Mouse (Mus musculus): ENCODE measurements around the gene Rbx1. TPM values are rescaled to one million over a fixed set of nuclear protein-coding genes. Genes with fewer than 3 reads are reported as not detected.

Gene Rbx1
- polyA plus RNA-seq, 1 experiment from 2014 or later = 424 TPM

GRCm38 (mm10) chr15:81483691-81484090 lies 17.6 kb downstream of the Rbx1 start:
- no peaks in the 10 kb centered on the region; the same call in 1 of the 2 replicates for H3K4me1 ChIP-seq (replicated peaks)
- H3K36me3 ChIP-seq = no peaks in the 10 kb centered on the region
- H3K4me2 ChIP-seq = no peak overlapping the region
- H3K27me3 ChIP-seq (replicated peaks) = 0 out of 2 replicates have a peak, but pooled peaks cover 3% of the 10 kb centered on the region
- whole genome bisulfite sequencing = 82% methylated on average over 6 of the region's 6 CpGs
- no peaks in the 10 kb centered on the region for H3K9me3 ChIP-seq (replicated peaks)
- no peak overlapping the region for H3K9ac ChIP-seq
- H3K27ac ChIP-seq (ENCODE audit: poor library complexity, severe bottlenecking) = no peak overlapping the region
- no peak overlapping the region for H3K4me3 ChIP-seq
- ATAC-seq (ENCODE audit: insufficient number of reproducible peaks, low FRiP score) = no peak

GRCm38 (mm10) chr15:81485483-81485882 lies 19.4 kb downstream of the Rbx1 start:
- ATAC-seq (ENCODE audit: insufficient number of reproducible peaks, low FRiP score) = no peak
- Histone ChIP-seq H3K9me3 (replicated peaks) (no peaks in the 10 kb centered on the region), H3K4me3 (no peak overlapping the region), H3K9ac (no peak overlapping the region), H3K27ac (ENCODE audit: poor library complexity, severe bottlenecking) (no peak overlapping the region), H3K36me3 (no peaks in the 10 kb centered on the region), H3K27me3 (replicated peaks) (0 out of 2 replicates have a peak, but pooled peaks cover 3% of the 10 kb centered on the region), H3K4me1 (replicated peaks) (no peaks in the 10 kb centered on the region; the same call in 1 of the 2 replicates), H3K4me2 (no peak overlapping the region)
- 82% methylated on average over 4 of the region's 4 CpGs for WGBS

GRCm38 (mm10) chr15:81503466-81503865 lies 37.4 kb downstream of the Rbx1 start:
- H3K27ac ChIP-seq (ENCODE audit: poor library complexity, severe bottlenecking) = no peak overlapping the region
- no peak for ATAC-seq (ENCODE audit: insufficient number of reproducible peaks, low FRiP score)
- no peaks in the 10 kb centered on the region for H3K36me3 ChIP-seq
- H3K4me3 ChIP-seq = no peak overlapping the region
- H3K9me3 ChIP-seq (replicated peaks) = no peaks in the 10 kb centered on the region
- no peak overlapping the region for H3K4me2 ChIP-seq
- no peaks in the 10 kb centered on the region for H3K4me1 ChIP-seq (replicated peaks)
- no peak overlapping the region for H3K9ac ChIP-seq
- WGBS = 86% methylated on average over 2 of the region's 2 CpGs
- H3K27me3 ChIP-seq (replicated peaks) = no peaks in the 10 kb centered on the region

GRCm38 (mm10) chr15:81503995-81504394 lies 37.9 kb downstream of the Rbx1 start:
- no peak for ATAC-seq (ENCODE audit: insufficient number of reproducible peaks, low FRiP score)
- Histone ChIP-seq H3K9ac (no peak overlapping the region), H3K4me3 (no peak overlapping the region), H3K36me3 (no peaks in the 10 kb centered on the region), H3K27me3 (replicated peaks) (no peaks in the 10 kb centered on the region), H3K4me2 (no peak overlapping the region), H3K27ac (ENCODE audit: poor library complexity, severe bottlenecking) (no peak overlapping the region), H3K9me3 (replicated peaks) (no peaks in the 10 kb centered on the region), H3K4me1 (replicated peaks) (no peaks in the 10 kb centered on the region)
- 89% methylated on average over 2 of the region's 2 CpGs for WGBS

GRCm38 (mm10) chr15:81507201-81507600 lies 41.1 kb downstream of the Rbx1 start:
- no peak overlapping the region for H3K27ac ChIP-seq (ENCODE audit: poor library complexity, severe bottlenecking)
- no peaks in the 10 kb centered on the region for H3K4me1 ChIP-seq (replicated peaks)
- H3K9me3 ChIP-seq (replicated peaks) = no peaks in the 10 kb centered on the region
- no peak for ATAC-seq (ENCODE audit: insufficient number of reproducible peaks, low FRiP score)
- H3K4me3 ChIP-seq = no peak overlapping the region
- H3K9ac ChIP-seq = no peak overlapping the region
- no peak overlapping the region for H3K4me2 ChIP-seq
- no peaks in the 10 kb centered on the region for H3K27me3 ChIP-seq (replicated peaks)
- no peaks in the 10 kb centered on the region for H3K36me3 ChIP-seq

- Histone ChIP-seq H3K4me2 (no peak overlapping the region), H3K36me3 (no peaks in the 10 kb centered on the region), H3K27ac (ENCODE audit: poor library complexity, severe bottlenecking) (no peak overlapping the region), H3K4me1 (replicated peaks) (peaks cover 11% of the 10 kb centered on the region), H3K4me3 (no peak overlapping the region), H3K9ac (no peak overlapping the region), H3K9me3 (replicated peaks) (no peaks in the 10 kb centered on the region), H3K27me3 (replicated peaks) (no peaks in the 10 kb centered on the region)
- 68% methylated on average over 4 of the region's 4 CpGs for WGBS
- no peak for ATAC-seq (ENCODE audit: insufficient number of reproducible peaks, low FRiP score)
These were observed 44.5 kb downstream of the Rbx1 start for GRCm38 (mm10) chr15:81510621-81511020.

GRCm38 (mm10) chr15:81511601-81512261 lies 45.6 kb downstream of the Rbx1 start:
- H3K27ac ChIP-seq (ENCODE audit: poor library complexity, severe bottlenecking) = 0 out of 2 replicates have a peak overlapping the region, but pooled peaks have one; percentile 11
- no peak for ATAC-seq (ENCODE audit: insufficient number of reproducible peaks, low FRiP score)
- H3K4me2 ChIP-seq = peak overlapping the region; percentile 61
- H3K27me3 ChIP-seq (replicated peaks) = no peaks in the 10 kb centered on the region
- 36% methylated on average over 21 of the region's 21 CpGs for WGBS
- no peaks in the 10 kb centered on the region for H3K9me3 ChIP-seq (replicated peaks)
- H3K9ac ChIP-seq = peak overlapping the region; percentile 62
- H3K4me3 ChIP-seq = peak overlapping the region; percentile 36
- H3K36me3 ChIP-seq = no peaks in the 10 kb centered on the region
- H3K4me1 ChIP-seq (replicated peaks) = peaks cover 11% of the 10 kb centered on the region

GRCm38 (mm10) chr15:81514111-81514971 lies 48.2 kb downstream of the Rbx1 start:
- H3K36me3 ChIP-seq = no peaks in the 10 kb centered on the region
- peak overlapping the region; percentile 65; the same call in 1 of the 2 replicates for H3K27ac ChIP-seq (ENCODE audit: poor library complexity, severe bottlenecking)
- H3K27me3 ChIP-seq (replicated peaks) = no peaks in the 10 kb centered on the region
- H3K9ac ChIP-seq = peak overlapping the region; percentile 34; the same call in 1 of the 2 replicates
- H3K4me3 ChIP-seq = peak overlapping the region; percentile 30
- no peaks in the 10 kb centered on the region for H3K9me3 ChIP-seq (replicated peaks)
- 11% methylated on average over 18 of the region's 18 CpGs for WGBS
- peak overlapping the region; percentile 63 for H3K4me2 ChIP-seq
- peaks cover 11% of the 10 kb centered on the region for H3K4me1 ChIP-seq (replicated peaks)
- peak; percentile 91 for ATAC-seq (ENCODE audit: insufficient number of reproducible peaks, low FRiP score)

- Histone ChIP-seq H3K9me3 (replicated peaks) (no peaks in the 10 kb centered on the region), H3K27ac (ENCODE audit: poor library complexity, severe bottlenecking) (no peak overlapping the region), H3K4me1 (replicated peaks) (peaks cover 11% of the 10 kb centered on the region), H3K4me2 (no peak overlapping the region), H3K4me3 (no peak overlapping the region), H3K36me3 (no peaks in the 10 kb centered on the region), H3K9ac (no peak overlapping the region), H3K27me3 (replicated peaks) (no peaks in the 10 kb centered on the region)
- WGBS = 82% methylated on average over 3 of the region's 3 CpGs
- no peak for ATAC-seq (ENCODE audit: insufficient number of reproducible peaks, low FRiP score)
These were observed 49.1 kb downstream of the Rbx1 start for GRCm38 (mm10) chr15:81515221-81515620.

GRCm38 (mm10) chr15:81518031-81518430 lies 51.9 kb downstream of the Rbx1 start:
- Histone ChIP-seq H3K4me3 (no peak overlapping the region), H3K9ac (no peak overlapping the region), H3K27me3 (replicated peaks) (no peaks in the 10 kb centered on the region), H3K36me3 (no peaks in the 10 kb centered on the region), H3K27ac (ENCODE audit: poor library complexity, severe bottlenecking) (no peak overlapping the region), H3K9me3 (replicated peaks) (no peaks in the 10 kb centered on the region), H3K4me2 (no peak overlapping the region), H3K4me1 (replicated peaks) (peaks cover 16% of the 10 kb centered on the region)
- no peak for ATAC-seq (ENCODE audit: insufficient number of reproducible peaks, low FRiP score)
- 43% methylated on average over 6 of the region's 6 CpGs for WGBS

GRCm38 (mm10) chr15:81518761-81519160 lies 52.7 kb downstream of the Rbx1 start:
- 72% methylated on average over 5 of the region's 5 CpGs for WGBS
- H3K9ac ChIP-seq = no peak overlapping the region
- ATAC-seq (ENCODE audit: insufficient number of reproducible peaks, low FRiP score) = no peak
- no peaks in the 10 kb centered on the region for H3K9me3 ChIP-seq (replicated peaks)
- H3K4me1 ChIP-seq (replicated peaks) = peaks cover 16% of the 10 kb centered on the region
- no peaks in the 10 kb centered on the region for H3K27me3 ChIP-seq (replicated peaks)
- no peak overlapping the region for H3K27ac ChIP-seq (ENCODE audit: poor library complexity, severe bottlenecking)
- no peak overlapping the region for H3K4me2 ChIP-seq
- no peak overlapping the region for H3K4me3 ChIP-seq
- H3K36me3 ChIP-seq = no peaks in the 10 kb centered on the region

Measured in heart, embryonic 12.5 days (tissue).